Mouse (Mus musculus) lung, postnatal 0 days (tissue): ENCODE results near the gene Ampd3.

ENCODE experiments used
- CTCF ChIP-seq: IDR thresholded peaks from 2 replicates; pipeline ENCODE4 v1.5.1; 2016; ENCODE audit warnings: antibody characterized with exemption, mild to moderate bottlenecking
- EP300 ChIP-seq: IDR thresholded peaks from 2 replicates; pipeline ENCODE4 v1.6.1; 2016; ENCODE audit warnings: antibody characterized with exemption, mild to moderate bottlenecking, control low read depth

DNA sequence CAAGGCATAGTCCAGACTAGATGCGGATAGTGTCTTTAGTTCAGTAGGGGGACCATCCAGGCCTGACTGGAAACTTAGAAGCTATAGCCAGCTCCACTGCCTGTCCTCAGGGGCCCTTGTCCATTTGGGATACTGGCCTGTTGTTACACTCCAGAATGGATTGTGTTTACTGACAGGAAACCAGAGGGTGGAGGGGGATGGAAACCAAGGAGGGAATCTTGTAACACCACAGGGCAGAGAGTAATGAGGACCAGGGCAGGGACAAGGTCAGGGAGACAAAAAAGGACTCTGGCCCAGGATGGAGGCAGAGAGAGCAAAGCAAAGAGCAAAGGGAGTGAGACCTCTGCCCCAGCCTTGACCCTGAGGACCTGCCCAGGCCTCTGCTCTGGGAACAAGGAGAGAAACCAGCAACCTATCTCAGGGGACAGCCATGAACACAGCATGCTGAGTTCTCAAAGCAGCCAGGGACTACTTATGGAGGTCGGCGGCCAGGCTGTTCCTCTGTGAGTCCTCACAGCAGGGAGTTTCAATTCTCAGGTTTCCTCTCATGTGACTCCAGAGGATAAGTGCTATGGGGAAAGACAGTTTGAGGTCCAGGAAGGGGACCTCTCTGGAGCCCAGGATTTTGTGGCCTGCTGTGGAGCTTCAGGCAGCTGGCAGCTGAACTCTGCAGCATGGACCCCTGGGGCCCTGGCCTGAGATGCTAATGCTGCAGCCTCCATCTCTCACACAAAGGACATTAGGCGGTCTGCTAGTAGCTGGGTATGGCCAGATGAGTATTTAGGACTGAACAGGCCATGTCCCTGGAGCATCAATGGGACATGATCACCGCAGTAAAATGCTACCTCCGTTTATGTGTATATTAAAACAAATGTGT lies 36.7 kb upstream of the Ampd3 start:
- no peak for TF ChIP-seq EP300
- TF ChIP-seq CTCF, result no peak
